Mouse (Mus musculus) 3T3-L1 (cell line): ENCODE data around the gene Shank1.
"Not testable (repeated sequence)": the region's sequence is repeated elsewhere in the genome, so short reads cannot be mapped to it uniquely, and the experiment has no call there.

Experiments used
- DNase-seq: peaks from one replicate; pipeline ENCODE4 v3.0.0-alpha.2; 2015; ENCODE audit warnings: low read depth, low spot score

Shank1 gene

GRCm38 (mm10) chr7:44309475-44310284, at the start of gene Shank1:
Gene Shank1, plus strand, starts transcription at chr7:44310253.
- no peak for DNase-seq

DNA sequence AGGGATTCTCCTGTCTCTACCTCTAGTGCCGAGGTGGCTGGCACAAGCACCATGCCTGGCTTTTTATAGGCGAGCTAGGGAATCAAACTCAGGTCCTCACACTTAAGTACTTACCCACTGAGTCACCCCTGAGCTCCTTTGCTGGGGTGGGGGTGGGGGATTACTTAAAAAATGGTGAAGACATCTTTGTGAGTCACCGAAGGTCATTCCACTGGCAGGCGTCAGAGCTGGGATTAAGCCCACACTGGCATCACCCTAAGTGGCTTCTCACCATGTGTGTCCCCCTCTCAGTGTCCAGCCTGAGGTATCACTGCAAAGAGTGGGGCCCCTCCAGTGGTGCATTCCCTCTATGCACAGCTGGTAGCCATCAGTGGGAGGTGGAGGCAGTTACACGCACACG, 49.6 kb upstream of the Shank1 start:
- DNase-seq: peak; percentile 26

GRCm38 (mm10) chr7:44261147-44261546, 48.9 kb upstream of the Shank1 start, which contains the start of gene Gm15517:
Gene Gm15517, plus strand, starts transcription at chr7:44261447.
- no peak for DNase-seq

DNA sequence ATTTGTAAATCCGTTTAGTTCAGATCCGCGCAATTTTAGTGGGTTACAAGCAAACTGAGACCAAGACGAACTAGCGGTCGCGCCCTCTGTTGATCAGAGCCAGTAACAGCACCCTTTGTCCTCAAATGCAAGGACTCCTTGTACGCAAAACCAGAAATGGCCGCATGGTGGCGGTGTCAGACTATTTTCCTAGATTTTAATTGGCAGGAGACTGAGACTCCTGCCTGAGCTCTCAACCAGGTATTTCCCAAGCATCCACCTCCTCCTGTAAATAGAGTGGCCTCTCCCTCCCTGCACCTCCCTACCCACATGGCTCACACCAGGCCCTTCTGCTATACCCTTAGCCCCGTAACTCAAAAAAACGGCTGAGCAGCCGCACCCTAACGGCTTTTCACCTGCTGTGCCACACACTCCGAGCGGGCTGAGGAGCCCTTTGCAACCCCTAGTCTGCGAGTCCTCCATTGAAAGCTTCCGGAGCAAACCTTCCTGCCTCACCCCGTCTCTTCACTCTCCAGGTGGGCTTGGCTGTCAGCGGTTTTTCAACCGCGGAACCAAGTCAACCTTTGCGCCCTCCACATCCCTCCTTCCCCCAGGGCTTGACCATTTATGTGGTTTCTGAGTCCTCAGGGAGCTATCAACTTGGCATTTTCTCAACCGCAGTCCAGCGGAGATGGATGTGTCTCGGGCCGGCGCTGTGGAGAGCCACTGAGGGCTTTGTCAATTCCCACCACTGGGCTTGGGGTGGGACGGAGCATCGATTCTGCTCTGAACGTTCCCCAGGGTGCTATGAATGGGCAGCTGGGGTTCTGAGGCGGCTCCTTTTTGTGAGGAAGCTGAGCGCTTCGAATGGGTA, 47.0 kb upstream of the Shank1 start:
- peak; percentile 93 for DNase-seq

GRCm38 (mm10) chr7:44268117-44268516, 41.9 kb upstream of the Shank1 start:
- no peak for DNase-seq

DNA sequence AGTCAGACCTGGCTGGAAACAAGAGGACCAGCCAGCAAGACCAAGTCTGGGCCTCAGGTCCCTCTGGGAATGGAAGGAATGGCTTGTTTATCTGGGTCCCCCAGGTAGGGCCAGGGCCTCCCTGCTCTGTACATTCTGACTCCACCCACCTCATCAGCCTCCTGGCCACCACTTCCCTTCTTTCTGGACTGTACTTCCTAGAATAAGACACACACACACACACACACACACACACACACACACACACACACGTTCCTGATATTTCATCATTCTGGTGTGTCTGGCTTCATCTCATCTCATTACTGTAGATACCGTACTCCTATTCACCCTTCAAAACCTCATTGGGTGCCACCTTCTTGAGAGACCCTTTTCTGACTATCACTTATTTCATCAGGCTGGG, 40.7 kb upstream of the Shank1 start:
- no peak for DNase-seq

GRCm38 (mm10) chr7:44271309-44271708, 38.7 kb upstream of the Shank1 start:
- peak; percentile 71 for DNase-seq

DNA sequence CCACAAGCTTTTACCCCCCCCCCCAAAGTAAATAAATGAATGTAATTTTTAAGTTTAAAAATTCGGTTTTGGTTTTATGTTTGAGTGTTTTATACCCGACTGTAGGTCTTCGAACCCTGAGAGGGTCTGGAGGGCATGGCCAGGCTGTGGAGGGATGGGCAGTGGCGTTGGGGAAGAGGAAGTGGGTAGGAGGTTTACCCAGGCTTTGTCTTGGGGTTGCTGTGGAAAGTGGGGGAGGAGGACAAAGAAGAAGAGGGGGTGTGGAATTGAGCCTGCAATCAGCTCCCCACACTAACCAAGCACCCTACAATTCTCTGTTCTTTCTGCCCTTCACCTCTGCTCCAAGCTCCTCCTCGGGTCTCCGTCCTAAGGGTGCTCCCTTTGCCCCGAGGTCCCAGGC, 37.5 kb upstream of the Shank1 start:
- DNase-seq: no peak

DNA sequence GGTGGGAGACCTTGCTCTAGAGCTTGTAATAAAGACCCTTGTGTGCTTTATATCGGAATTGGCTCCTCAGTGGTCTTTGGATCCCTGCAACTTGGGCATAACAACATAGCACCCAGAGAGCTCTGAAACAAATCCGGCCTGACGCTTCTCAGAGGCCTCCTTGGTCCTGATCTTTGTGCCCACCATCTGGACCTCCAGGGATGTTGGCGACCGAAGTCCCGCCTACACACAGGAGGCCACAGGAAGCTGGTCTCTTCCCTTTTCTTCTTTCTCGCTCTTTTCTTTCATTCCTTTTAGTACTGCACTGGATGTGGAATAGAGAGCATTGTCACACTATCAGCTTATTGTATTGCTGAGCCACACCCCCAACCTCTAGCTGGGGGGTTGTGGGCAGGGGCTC, 36.6 kb upstream of the Shank1 start:
- DNase-seq: no peak

GRCm38 (mm10) chr7:44274096-44274495, 36.0 kb upstream of the Shank1 start:
- DNase-seq: no peak

- no peak for DNase-seq
Measured at GRCm38 (mm10) chr7:44275546-44275945, 34.5 kb upstream of the Shank1 start.

- DNase-seq: no peak
Measured at GRCm38 (mm10) chr7:44276461-44277249, 33.4 kb upstream of the Shank1 start.

DNA sequence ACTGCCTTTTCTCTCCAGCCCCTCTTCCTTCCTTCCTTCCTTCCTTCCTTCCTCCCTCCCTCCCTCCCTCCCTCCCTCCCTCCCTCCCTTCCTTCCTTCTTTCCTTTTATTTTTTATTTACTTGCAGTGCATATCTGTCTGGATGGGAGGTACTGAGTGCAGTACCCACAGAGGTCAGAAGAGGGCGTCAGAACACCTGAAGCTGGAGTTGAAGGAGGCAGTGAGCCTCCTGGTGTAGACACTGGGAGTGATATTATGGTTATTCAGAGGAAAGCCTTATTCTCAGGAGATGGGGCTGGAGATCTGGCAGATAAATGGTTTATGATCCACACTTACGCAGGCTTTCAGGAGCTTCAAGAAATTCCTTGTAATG, 32.8 kb upstream of the Shank1 start:
- peak; percentile 41 for DNase-seq

GRCm38 (mm10) chr7:44280959-44281358, 29.1 kb upstream of the Shank1 start:
- DNase-seq: no peak

DNA sequence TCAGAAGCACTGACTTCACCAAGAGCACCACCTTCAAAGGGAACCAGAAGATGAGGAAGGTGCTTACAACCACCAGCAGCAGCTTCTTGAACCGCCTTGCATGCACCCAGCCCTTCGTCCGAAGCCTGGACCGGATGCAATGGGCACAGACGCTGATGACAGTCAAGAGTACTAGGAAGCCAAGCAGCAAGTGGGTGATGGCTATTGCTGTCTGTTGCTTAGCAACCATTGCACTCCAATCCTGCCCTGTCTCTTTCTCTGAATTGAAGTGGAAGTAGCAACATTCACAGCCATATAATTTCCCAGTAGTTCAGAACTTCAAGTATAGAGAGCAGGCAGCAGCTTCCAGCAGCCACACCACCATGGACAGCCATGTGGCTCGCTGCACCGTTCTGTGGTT, 28.5 kb upstream of the Shank1 start:
- no peak for DNase-seq

- DNase-seq: no peak
Measured at GRCm38 (mm10) chr7:44287760-44288159, 22.3 kb upstream of the Shank1 start.

GRCm38 (mm10) chr7:44290986-44291385, 19.1 kb upstream of the Shank1 start:
- no peak for DNase-seq

- no peak for DNase-seq
Measured at GRCm38 (mm10) chr7:44291418-44291817, 18.6 kb upstream of the Shank1 start.

DNA sequence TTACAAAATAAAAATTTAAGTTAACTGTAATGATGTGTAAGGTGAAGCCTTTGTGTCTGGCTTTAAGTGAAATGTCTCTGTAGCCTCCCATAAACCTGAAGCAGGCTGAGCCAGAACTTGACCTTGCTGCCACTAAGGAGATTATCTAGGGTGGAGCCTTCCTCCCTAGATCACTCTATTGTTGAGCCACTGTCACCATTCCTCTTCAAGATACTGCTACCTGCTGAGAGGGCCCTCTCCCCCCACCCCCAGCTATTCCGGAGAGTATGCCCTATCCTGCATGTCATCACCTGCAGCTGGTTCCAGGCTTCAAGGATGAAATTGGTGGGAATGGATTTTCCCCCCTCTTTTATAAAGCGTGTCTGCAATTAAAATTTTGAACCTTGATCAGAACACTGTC, 12.6 kb upstream of the Shank1 start:
- DNase-seq: not testable (repeated sequence)

DNA sequence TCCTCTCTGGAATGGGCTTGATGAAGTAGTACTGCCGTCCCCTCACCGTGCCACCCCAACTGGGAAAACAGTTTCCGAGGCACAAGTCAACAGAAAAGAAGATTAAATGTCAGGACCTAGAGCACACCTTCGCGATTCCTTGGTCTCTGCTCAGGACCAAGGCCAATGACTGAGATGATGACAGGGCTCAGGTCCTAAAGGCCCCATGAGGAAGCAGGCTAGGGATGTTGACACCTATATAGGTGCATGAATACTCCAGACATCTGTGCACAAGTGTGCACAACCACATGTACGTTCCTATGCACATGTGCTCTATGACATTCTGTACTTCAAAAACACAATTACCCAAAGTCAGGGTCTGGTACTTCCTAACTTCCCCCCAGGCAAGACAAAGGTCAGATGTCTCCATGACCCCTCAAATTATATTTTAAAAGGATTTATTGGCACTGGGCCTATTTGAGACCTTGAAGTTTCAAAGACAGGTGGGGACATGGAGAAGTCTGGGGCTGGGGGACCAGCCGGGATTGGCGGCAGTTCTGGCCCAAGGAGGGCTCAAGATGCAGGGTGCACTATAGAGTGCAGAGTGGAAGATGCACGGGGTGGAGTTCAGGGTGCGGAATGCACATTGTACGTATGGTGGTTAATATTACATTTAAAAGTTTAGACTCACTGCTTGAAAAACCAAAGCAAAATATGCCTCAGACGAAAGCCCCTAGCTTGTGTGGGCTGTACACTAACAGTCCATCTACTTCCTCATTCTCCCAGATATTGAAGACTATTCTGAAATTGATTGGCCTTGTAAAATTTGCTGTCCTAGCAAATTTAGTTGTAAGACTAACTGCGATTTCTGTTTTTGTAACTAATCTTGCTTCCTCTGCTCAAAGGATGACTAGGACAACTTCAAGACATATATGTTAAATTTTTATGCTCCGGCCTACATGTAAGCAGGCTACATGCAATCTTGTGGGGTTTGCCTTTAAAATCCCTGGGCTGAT, 6.4 kb upstream of the Shank1 start:
- no peak for DNase-seq

DNA sequence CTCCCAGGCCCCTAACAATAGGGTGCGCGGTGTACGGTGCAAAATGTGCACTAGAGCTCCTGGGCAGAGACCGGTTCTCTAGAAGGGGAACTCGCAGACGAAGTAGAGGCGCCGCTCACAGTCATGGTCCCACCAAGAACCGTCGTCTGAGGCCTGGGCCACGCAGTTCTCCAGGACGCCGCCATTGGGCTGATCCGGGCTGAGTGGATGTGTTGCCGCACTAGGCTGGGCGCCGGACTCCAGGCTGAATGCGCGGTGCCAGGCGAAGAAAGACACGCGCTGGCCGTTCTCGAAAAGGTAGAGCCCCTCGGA, 5.6 kb upstream of the Shank1 start:
- DNase-seq: no peak
